Mouse (Mus musculus) C2C12 (cell line): ENCODE measurements at regions not wholly inside any gene's neighbourhood (a gene's known extent, or its start where the extent isn't known, plus 50 kb on each side); places are given as distances from the start of the nearest gene placed in this dataset.

ENCODE experiments used
- H3K27me3 ChIP-seq: one replicate; pipeline ENCODE4 v1.6.1; 2011; ENCODE audit not compliant: control insufficient read depth, insufficient read depth, insufficient read length
- H3K36me3 ChIP-seq: one replicate; pipeline ENCODE4 v1.6.1; 2011; ENCODE audit not compliant: control insufficient read depth, insufficient read depth
- H3K4me3 ChIP-seq: one replicate; pipeline ENCODE4 v1.5.1; 2011; ENCODE audit warnings: mild to moderate bottlenecking, control low read depth; ENCODE audit not compliant: poor library complexity, insufficient read depth, severe bottlenecking
- H3K79me2 ChIP-seq: one replicate; pipeline ENCODE4 v1.6.1; 2011; ENCODE audit not compliant: control insufficient read depth, insufficient read depth
- H3K79me3 ChIP-seq: one replicate; pipeline ENCODE4 v1.6.1; 2011; ENCODE audit warnings: low read depth, control low read depth
- H3ac ChIP-seq: one replicate; pipeline ENCODE3; 2011; ENCODE audit warnings: low read depth; ENCODE audit not compliant: control insufficient read depth, insufficient read length
- CEBPB ChIP-seq: IDR thresholded peaks from one replicate; pipeline ENCODE4 v1.6.1; 2011; ENCODE audit warnings: low read depth, mild to moderate bottlenecking, control low read depth, moderate library complexity
- CTCF ChIP-seq: IDR thresholded peaks from one replicate; pipeline ENCODE4 v1.5.1; 2011; ENCODE audit not compliant: control insufficient read depth, insufficient read depth, insufficient read length
- FOSL1 ChIP-seq: IDR thresholded peaks from one replicate; pipeline ENCODE4 v1.8.0; 2011; ENCODE audit warnings: mild to moderate bottlenecking, low read length; ENCODE audit not compliant: poor library complexity, insufficient read depth, severe bottlenecking
- MAX ChIP-seq: IDR thresholded peaks from one replicate; pipeline ENCODE4 v1.6.1; 2011; ENCODE audit warnings: mild to moderate bottlenecking, control low read depth
- MYOD1 ChIP-seq: IDR thresholded peaks from one replicate; pipeline ENCODE4 v1.6.1; 2011; ENCODE audit warnings: low read depth; ENCODE audit not compliant: control insufficient read depth, insufficient read length
- MYOG ChIP-seq: IDR thresholded peaks from one replicate; pipeline ENCODE4 v1.6.1; 2011; ENCODE audit not compliant: control insufficient read depth, insufficient read length; ENCODE audit errors: extremely low read depth
- USF1 ChIP-seq: IDR thresholded peaks from one replicate; pipeline ENCODE4 v1.6.1; 2011; ENCODE audit warnings: low read depth, mild to moderate bottlenecking, control low read depth, moderate library complexity

DNA sequence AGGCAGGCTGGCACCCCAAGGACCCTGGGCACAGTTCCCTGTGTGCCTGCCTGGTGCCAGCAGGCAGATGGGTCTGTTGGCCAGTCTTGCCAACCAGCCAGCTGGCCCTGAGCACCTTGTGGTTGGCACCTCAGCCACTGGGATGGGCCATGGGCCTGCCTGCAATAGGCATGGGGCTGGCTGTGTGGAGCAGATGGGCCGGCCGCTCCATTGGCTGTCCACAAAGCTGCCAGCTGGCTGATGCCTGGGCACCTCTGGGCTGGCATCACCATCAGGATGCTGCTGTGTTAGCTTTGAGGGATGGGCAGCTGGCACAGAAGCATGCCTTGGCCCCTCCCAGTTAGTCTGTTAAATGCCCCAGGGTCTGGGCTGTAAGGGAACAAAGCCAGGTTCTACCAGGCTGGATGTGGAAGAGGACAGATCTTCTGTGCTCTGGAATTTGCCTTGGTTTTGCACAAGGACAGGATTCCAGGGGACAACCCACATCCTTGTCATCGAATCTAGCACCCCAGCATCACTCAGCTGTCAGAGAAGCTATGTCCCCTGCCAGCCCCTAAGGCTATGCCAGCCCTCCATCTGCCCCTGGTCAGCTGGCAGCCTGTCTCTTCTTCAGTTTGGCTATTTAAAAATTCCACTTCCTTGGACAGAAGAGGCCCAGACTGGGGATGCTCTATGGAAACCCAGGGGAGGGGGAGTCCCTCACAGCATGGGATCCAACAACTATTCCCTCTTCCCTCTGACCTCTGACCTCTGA, 201.8 kb downstream of the Gm26897 start:
- H3ac ChIP-seq = no peak overlapping the region
- H3K27me3 ChIP-seq = peaks cover 27% of the 10 kb centered on the region
- H3K79me2 ChIP-seq = no peaks in the 10 kb centered on the region
- no peak for TF ChIP-seq MYOG
- TF ChIP-seq FOSL1 = no peak
- no peak for TF ChIP-seq CEBPB
- H3K36me3 ChIP-seq = no peaks in the 10 kb centered on the region
- H3K4me3 ChIP-seq = no peak overlapping the region
- H3K79me3 ChIP-seq = no peaks in the 10 kb centered on the region

DNA sequence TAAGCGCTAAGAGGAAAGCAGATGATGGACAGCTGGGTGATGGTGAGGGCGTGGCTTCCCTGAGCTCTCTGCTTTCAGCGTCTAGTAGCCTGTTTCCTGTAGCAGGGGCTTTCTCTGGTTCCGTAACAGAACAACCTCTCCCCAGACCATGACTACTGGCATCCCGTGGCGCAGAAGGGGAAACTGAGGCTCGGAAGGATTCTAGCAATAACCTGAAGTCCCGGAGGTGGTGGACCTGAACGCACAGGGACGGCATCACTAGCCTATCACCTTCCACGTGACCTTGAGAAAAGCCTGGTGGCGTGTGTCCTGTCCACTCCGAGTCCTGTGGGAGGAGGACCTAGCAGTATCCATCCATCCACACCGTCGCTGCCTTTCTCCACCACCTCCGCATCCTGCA, 208.1 kb downstream of the Gm26897 start:
- TF ChIP-seq FOSL1 = no peak
- no peak for TF ChIP-seq USF1
- no peak for TF ChIP-seq CEBPB
- no peak for TF ChIP-seq MAX
- TF ChIP-seq CTCF = no peak
- no peak for TF ChIP-seq MYOG
- no peak for TF ChIP-seq MYOD1
- Histone ChIP-seq H3K36me3 (no peaks in the 10 kb centered on the region), H3ac (no peak overlapping the region), H3K79me3 (no peaks in the 10 kb centered on the region), H3K79me2 (no peaks in the 10 kb centered on the region), H3K4me3 (no peak overlapping the region), H3K27me3 (peaks cover 19% of the 10 kb centered on the region)

DNA sequence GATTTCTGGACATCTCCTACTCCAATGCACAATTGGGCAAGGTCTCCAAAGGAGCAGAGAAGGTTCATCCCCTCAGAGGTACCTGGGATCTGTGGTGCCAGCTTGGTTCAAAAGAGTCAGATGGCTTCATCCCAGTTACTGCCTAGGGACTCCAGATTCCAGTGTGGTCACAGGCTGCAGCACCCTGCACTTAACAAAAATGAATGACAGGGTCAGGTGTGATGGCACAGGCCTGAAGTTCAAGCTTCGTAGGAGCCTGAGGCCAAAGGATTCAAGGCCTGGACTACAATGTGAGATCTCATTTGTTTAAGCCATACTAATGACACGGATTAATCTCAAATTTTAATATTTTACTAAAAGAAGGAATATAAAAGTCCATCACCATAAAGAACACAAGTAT, 209.1 kb downstream of the Gm26897 start:
- Histone ChIP-seq H3K36me3 (no peaks in the 10 kb centered on the region), H3ac (no peak overlapping the region), H3K79me3 (no peaks in the 10 kb centered on the region), H3K27me3 (peaks cover 18% of the 10 kb centered on the region), H3K4me3 (no peak overlapping the region), H3K79me2 (no peaks in the 10 kb centered on the region)
- TF ChIP-seq MAX (no peak), MYOD1 (no peak), CEBPB (no peak), CTCF (no peak), USF1 (no peak), MYOG (no peak), FOSL1 (no peak)

DNA sequence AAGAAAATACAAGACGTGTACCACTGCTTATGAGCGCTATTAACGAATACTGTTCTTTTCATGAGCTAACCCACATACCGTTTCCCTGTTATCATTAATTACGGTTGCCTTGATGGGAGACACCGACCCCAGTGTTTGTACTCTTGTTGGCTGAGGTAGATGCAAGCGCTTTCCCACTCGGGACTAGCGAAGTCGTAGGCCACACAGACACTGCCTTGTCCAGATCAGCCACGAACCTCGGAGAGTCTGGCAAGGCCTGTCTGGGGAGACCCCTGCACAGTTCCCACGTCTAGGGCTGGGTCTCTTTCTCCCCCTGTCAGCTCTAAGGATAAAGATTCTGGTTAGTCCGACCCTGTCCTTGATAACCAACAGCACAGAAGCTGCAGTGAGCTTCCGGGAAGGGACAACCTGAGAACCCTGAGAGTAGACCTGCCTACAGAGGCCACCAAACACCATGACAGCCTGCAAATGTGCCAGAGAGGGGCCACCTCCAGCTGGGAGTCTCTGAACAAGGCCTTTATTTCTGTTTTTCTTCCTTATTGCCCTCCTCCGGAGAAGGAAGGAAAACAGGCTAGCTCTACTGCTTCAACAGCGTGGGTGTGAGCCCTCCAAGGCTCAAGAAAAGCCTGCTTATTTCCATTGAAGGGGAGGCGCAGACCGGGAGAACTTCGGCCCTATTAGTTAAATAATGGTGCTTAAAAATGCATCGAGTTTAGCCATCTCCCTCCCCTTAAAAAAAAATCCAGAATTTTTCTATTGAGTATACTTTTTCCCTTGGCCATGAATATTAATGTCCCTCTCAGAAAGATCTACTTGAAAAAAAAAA, 209.8 kb downstream of the Gm26897 start:
- Histone ChIP-seq H3K79me3 (no peaks in the 10 kb centered on the region), H3K27me3 (peaks cover 16% of the 10 kb centered on the region), H3K4me3 (no peak overlapping the region), H3ac (no peak overlapping the region), H3K79me2 (no peaks in the 10 kb centered on the region), H3K36me3 (no peaks in the 10 kb centered on the region)
- TF ChIP-seq MAX (no peak), MYOG (no peak), USF1 (no peak), FOSL1 (no peak), CTCF (no peak), MYOD1 (no peak), CEBPB (no peak)

DNA sequence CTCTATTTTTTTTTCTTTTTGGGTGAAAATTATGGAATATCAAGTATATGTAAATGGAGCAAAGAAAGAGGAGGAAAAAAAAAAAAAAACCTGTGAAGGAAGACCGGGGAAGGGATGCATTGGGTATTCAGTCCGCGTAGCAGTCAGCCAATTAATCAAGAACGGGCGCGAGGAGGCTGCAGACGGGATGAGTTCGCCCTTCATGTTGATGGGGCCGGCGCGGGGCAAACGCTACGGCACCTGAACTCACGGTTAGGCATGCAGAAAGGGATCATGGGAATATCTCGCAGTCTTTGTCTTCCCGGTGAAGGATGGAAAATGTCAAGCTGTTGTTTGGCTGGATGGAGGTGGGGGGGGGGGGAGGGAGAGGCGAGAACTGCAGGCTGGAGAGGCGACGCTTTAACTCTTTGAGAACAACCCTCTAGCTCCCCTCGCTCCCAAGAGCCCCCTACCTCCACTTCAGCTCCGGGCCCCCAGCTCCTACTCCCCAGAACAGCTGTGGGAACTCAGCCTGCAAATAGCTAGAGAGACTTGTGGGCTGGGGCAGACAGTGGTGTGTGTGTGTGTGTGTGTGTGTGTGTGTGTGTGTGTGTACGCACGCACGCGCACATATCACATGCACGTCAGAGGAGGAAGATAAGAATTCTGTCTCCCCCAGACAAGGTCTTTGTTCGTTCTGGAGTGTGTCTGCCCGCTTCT, 210.7 kb downstream of the Gm26897 start:
- H3K36me3 ChIP-seq = no peaks in the 10 kb centered on the region
- H3ac ChIP-seq = no peak overlapping the region
- peaks cover 16% of the 10 kb centered on the region for H3K27me3 ChIP-seq
- H3K4me3 ChIP-seq = no peak overlapping the region
- no peaks in the 10 kb centered on the region for H3K79me2 ChIP-seq
- TF ChIP-seq MAX (no peak), MYOG (no peak), CEBPB (no peak), MYOD1 (no peak), USF1 (no peak)
- H3K79me3 ChIP-seq = no peaks in the 10 kb centered on the region
